Mouse (Mus musculus) MEL (cell line): ENCODE data around the gene Gsto2.

Experiments used
- CTCF ChIP-seq, 3 experiments: IDR thresholded peaks in 2 of 3; conservative IDR thresholded peaks in 1 of 3; 2 replicates each; pipeline ENCODE4 v1.5.1; 2011 to 2012; ENCODE audit warnings: low read length in 3 of 3, low read depth in 2 of 3, mild to moderate bottlenecking in 2 of 3, improper control_type of control experiment in 1 of 3, inconsistent platforms in 1 of 3, mixed read lengths in 1 of 3, moderate library complexity in 1 of 3; ENCODE audit not compliant: control insufficient read depth in 1 of 3, insufficient read depth in 1 of 3, poor library complexity in 1 of 3, severe bottlenecking in 1 of 3
- EP300 ChIP-seq, 2 experiments: IDR thresholded peaks; 2 replicates each; pipeline ENCODE4 v1.6.1; 2011; ENCODE audit warnings: improper control_type of control experiment in 2 of 2, low read length in 2 of 2, low read depth in 1 of 2, mild to moderate bottlenecking in 1 of 2
- POLR2AphosphoS2 ChIP-seq: IDR thresholded peaks from 2 replicates; pipeline ENCODE4 v1.6.1; 2011; ENCODE audit warnings: low read length, improper control_type of control experiment
- TAL1 ChIP-seq: IDR thresholded peaks from 2 replicates; pipeline ENCODE4 v1.6.1; 2012; ENCODE audit warnings: mild to moderate bottlenecking, inconsistent platforms, low read length, moderate library complexity, mixed read lengths

DNA sequence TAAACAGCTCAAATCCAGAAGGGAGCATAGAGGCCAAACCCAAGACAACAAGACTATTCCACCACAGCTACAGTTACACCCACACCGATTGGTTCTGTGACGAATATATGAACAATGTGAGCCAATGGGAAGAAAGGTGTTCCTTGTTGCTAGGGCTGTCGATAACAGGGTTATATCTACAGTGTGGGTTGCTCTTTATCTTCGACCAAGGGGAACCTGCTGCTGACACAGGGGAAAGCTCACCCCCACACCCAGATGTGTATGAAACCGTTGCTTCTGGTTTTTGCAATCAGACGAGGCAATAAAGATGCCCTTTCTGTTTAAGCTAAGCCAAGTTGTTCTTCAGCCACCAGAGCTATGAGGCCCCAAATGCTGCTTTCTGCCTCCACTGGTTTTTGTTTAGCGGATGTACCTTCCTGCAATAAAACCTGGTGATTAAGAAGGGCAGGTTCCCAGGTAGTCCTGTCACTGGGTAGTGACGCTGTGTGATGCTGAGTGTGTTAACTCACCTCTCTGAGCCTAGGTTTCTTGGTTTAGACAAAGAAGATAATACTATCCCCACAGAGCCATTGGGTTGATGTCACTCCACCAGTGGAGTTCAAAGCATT is 33.2 kb downstream of the Gsto2 start:
- TF ChIP-seq EP300 (IDR thresholded peaks at IDR 0.05; ENCODE audit: low read depth in 1 of 2, low read length in 2 of 2) (peak; percentile 94 to 98), POLR2AphosphoS2 (no peak; the same call in 1 of the 2 replicates), TAL1 (peak; percentile 69), CTCF (IDR thresholded peaks at IDR 0.05 in 2 of 3, conservative IDR thresholded peaks at IDR 0.05 in 1 of 3; ENCODE audit: control insufficient read depth in 1 of 3, insufficient read depth in 1 of 3, low read depth in 2 of 3, low read length in 3 of 3, poor library complexity in 1 of 3, severe bottlenecking in 1 of 3) (no peak)
